Mouse (Mus musculus) spleen, postnatal 4 days (tissue): Measurements from ENCODE around the gene Csn3.

Source experiments
- DNase-seq, 2 experiments: peaks; one replicate each; pipeline ENCODE4 v3.0.0; 2022; ENCODE audit warnings: low spot score in 2 of 2

The Csn3 gene

GRCm38 (mm10) chr5:87925372-87925771, at the start of gene Csn3:
Csn3 (plus strand) TSS chr5:87925579.
- no peak for DNase-seq

DNA sequence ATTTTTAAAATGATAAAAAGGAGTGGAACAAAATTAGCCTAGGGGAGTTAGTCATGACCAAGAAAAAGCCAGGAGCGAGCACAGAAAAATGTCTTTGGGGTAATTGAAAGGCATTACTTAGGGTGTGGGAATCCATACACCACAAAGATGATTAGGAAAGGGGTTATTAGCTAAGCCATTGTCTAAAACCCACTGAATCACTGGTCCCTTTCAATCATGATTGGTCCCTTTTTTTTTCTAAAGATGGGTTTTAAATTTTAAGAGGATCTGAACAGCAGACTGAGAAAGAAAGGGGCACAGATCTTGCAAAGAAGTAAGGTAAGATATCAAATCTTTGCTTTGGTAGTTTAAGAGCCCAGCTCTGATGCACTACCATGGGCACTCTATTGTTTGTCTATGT, 40.6 kb upstream of the Csn3 start, which contains the start of gene Odam:
Gene Odam, plus strand, starts transcription at position 301 of the 400 bp plus-strand sequence.
- DNase-seq, result no peak

- no peak for DNase-seq
Observed at GRCm38 (mm10) chr5:87931603-87932002, 6.2 kb downstream of the Csn3 start.

- no peak for DNase-seq
Observed at GRCm38 (mm10) chr5:87940752-87941151, 15.4 kb downstream of the Csn3 start.

- DNase-seq, result no peak
Observed at GRCm38 (mm10) chr5:87942515-87942914, 17.1 kb downstream of the Csn3 start.

DNA sequence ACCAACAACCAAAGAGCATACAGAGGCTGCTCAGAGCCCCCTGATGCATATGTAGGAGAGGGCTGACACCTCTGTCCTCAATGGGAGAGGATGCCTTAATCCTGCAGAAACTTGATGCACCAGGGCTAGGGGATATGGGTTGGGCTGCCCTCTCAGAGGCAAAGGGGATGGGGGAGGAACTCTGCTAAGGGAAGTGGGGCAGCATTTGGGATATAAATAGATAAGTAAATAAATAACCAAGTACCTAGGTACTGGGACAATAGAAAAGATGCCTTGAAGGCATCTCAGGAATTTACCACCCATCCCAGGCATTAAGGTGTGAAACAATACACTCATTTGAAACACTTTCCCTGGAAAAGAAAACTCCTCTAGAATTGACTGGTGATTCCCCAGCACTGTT, 26.5 kb downstream of the Csn3 start:
- DNase-seq, result no peak

DNA sequence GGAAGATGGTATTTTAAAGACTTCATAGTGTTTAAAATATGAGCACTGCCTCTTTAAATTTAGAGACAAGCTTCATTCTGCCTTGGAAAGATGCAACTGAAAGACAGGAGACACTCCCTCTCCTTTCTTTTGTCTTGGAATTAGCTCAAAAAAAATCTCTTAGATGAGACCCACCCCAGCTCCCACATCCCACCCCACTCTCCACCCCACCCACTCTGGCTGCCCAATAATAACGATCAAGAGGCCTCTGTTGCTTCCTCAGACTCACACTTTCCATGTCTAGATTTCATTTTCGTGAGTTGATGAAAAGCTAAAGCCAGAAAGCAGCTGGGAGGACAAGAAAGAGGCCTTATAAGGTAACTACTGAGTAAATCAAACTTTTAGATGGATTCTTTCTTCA, 43.8 kb downstream of the Csn3 start, which contains the start of the genes 2310003L06Rik and Gm28434:
Gene 2310003L06Rik, plus strand, starts transcription at position 259 of the 400 bp plus-strand sequence.
Gene Gm28434, plus strand, starts transcription at position 317 of the 400 bp plus-strand sequence.
- DNase-seq, result no peak

GRCm38 (mm10) chr5:87979139-87979538, 53.8 kb downstream of the Csn3 start, which contains the start of gene Cabs1:
Cabs1 (plus strand) TSS chr5:87979439.
- DNase-seq, result no peak
